Mouse (Mus musculus) forebrain, embryonic 11.5 days (tissue): Measurements from ENCODE around the gene Nhej1. TPM values are rescaled to one million over a fixed set of nuclear protein-coding genes. Genes with fewer than 3 reads are reported as not detected.

Source experiments
- ATAC-seq: fragments of 200-750 bp; cut with Nextera tagmentation; replicated peaks from 2 replicates; pipeline ENCODE4 v1.8.0; 2017; ENCODE audit warnings: moderate TSS enrichment; ENCODE audit not compliant: low FRiP score
- DNase-seq: peaks from one replicate; pipeline ENCODE4 v3.0.0-alpha.2; 2017; ENCODE audit warnings: low spot score
- H3K27ac ChIP-seq: fragments of 300-500 bp; sonication (generic); 2 replicates; pipeline ENCODE4 v1.5.1; 2014; ENCODE audit warnings: low read depth, low read length
- H3K27me3 ChIP-seq: fragments of 300-500 bp; sonication (generic); 2 replicates; pipeline ENCODE4 v1.6.1; 2014; ENCODE audit warnings: mild to moderate bottlenecking, low read length, mixed read lengths; ENCODE audit not compliant: control insufficient read depth, insufficient read depth
- H3K36me3 ChIP-seq: fragments of 300-500 bp; sonication (generic); 2 replicates; pipeline ENCODE4 v1.6.1; 2014; ENCODE audit warnings: mild to moderate bottlenecking, low read length, moderate library complexity, mixed read lengths; ENCODE audit not compliant: control insufficient read depth, insufficient read depth
- H3K4me1 ChIP-seq: fragments of 300-500 bp; sonication (generic); replicated peaks from 2 replicates; pipeline ENCODE4 v1.6.1; 2014; ENCODE audit warnings: low read length, mixed read lengths; ENCODE audit not compliant: control insufficient read depth, insufficient read depth
- H3K4me2 ChIP-seq: fragments of 300-500 bp; sonication (generic); 2 replicates; pipeline ENCODE4 v1.6.1; 2014; ENCODE audit warnings: low read depth, mild to moderate bottlenecking, low read length, moderate library complexity, mixed read lengths; ENCODE audit not compliant: severe bottlenecking
- H3K4me3 ChIP-seq: fragments of 300-500 bp; sonication (generic); 2 replicates; pipeline ENCODE4 v1.5.1; 2014; ENCODE audit warnings: low read depth, low read length
- H3K9ac ChIP-seq: fragments of 300-500 bp; sonication (generic); 2 replicates; pipeline ENCODE4 v1.6.1; 2014; ENCODE audit warnings: low read length
- H3K9me3 ChIP-seq: fragments of 300-500 bp; sonication (generic); 2 replicates; pipeline ENCODE4 v1.6.1; 2016; ENCODE audit warnings: low read length, mixed read lengths; ENCODE audit not compliant: control insufficient read depth
- WGBS: fragments of 180-500 bp; shearing (Covaris S2); extraction: QIAGEN DNeasy Blood & Tissue Kit; methylation state at CpG from one replicate; pipeline ENCODE4 v1.1.7; 2014; 5-methylcytosine and 5-hydroxymethylcytosine counted together
- polyA plus RNA-seq: library from polyadenylated mRNA; unstranded; fragments of >200 nt; fragmentation: Nextera tagmentation; extraction: Ambion mirVana; gene quantifications from 2 replicates; pipeline ENCODE4 v1.2.1, GENCODE M21; 2014

The Nhej1 gene
- polyA plus RNA-seq, 1 experiment from 2014 or later, result 9.1 TPM

GRCm38 (mm10) chr1:75136730-75137129 lies 11.7 kb upstream of the Nhej1 start:
- H3K4me3 ChIP-seq, result no peak overlapping the region
- H3K9ac ChIP-seq, result no peak overlapping the region
- H3K27me3 ChIP-seq, result no peaks in the 10 kb centered on the region
- H3K9me3 ChIP-seq, result no peaks in the 10 kb centered on the region
- ATAC-seq (no peak), DNase-seq (peak; percentile 43)
- 0 out of 2 replicates have a peak, but pooled peaks cover 4% of the 10 kb centered on the region for H3K4me1 ChIP-seq
- H3K4me2 ChIP-seq, result no peak overlapping the region
- WGBS, result 78% methylated on average over 3 of the region's 3 CpGs
- no peaks in the 10 kb centered on the region; the same call in 1 of the 2 replicates for H3K36me3 ChIP-seq
- no peak overlapping the region for H3K27ac ChIP-seq

- H3K4me1 ChIP-seq, result 0 out of 2 replicates have a peak, but pooled peaks cover 3% of the 10 kb centered on the region
- H3K9me3 ChIP-seq, result no peaks in the 10 kb centered on the region
- no peak overlapping the region for H3K4me3 ChIP-seq
- ATAC-seq (no peak), DNase-seq (no peak)
- no peak overlapping the region for H3K9ac ChIP-seq
- no peak overlapping the region for H3K4me2 ChIP-seq
- no peaks in the 10 kb centered on the region; the same call in 1 of the 2 replicates for H3K36me3 ChIP-seq
- H3K27ac ChIP-seq, result no peak overlapping the region
- WGBS, result 88% methylated on average over 6 of the region's 6 CpGs
- no peaks in the 10 kb centered on the region for H3K27me3 ChIP-seq
These were observed 11.3 kb upstream of the Nhej1 start for GRCm38 (mm10) chr1:75136293-75136692.

- Histone ChIP-seq H3K9me3 (no peaks in the 10 kb centered on the region), H3K36me3 (no peaks in the 10 kb centered on the region; the same call in 1 of the 2 replicates), H3K27me3 (no peaks in the 10 kb centered on the region), H3K4me2 (no peak within 1 kb of the TSS), H3K27ac (no peak within 1 kb of the TSS), H3K4me3 (no peak within 1 kb of the TSS), H3K4me1 (no peaks in the 10 kb centered on the region), H3K9ac (no peak within 1 kb of the TSS)
- ATAC-seq, result no peak
- 67% methylated on average over 12 of the region's 12 CpGs for WGBS
- DNase-seq, result no peak
These were observed 8.6 kb upstream of the Nhej1 start, which contains the start of gene Slc23a3 for GRCm38 (mm10) chr1:75133421-75134207. Gene Slc23a3, minus strand, starts transcription at chr1:75133890.

- Histone ChIP-seq H3K27ac (no peak overlapping the region), H3K4me3 (no peak overlapping the region), H3K27me3 (no peaks in the 10 kb centered on the region), H3K9me3 (no peaks in the 10 kb centered on the region), H3K4me2 (no peak overlapping the region), H3K4me1 (no peaks in the 10 kb centered on the region), H3K36me3 (no peaks in the 10 kb centered on the region), H3K9ac (no peak overlapping the region)
- ATAC-seq (no peak), DNase-seq (no peak)
- 74% methylated on average over 3 of the region's 3 CpGs for WGBS
These were observed 3.6 kb upstream of the Nhej1 start for GRCm38 (mm10) chr1:75128641-75129040.

GRCm38 (mm10) chr1:75125418-75125817 lies 418 bp upstream of the Nhej1 start:
- H3K27me3 ChIP-seq, result no peaks in the 10 kb centered on the region
- H3K27ac ChIP-seq, result peak overlapping the region; percentile 91; the same call in 1 of the 2 replicates
- ATAC-seq (no peak; the same call in 1 of the 2 replicates), DNase-seq (no peak)
- 39% methylated on average over 5 of the region's 5 CpGs for WGBS
- no peaks in the 10 kb centered on the region for H3K9me3 ChIP-seq
- H3K4me3 ChIP-seq, result peak overlapping the region; percentile 57
- H3K9ac ChIP-seq, result peak overlapping the region; percentile 72
- peak overlapping the region; percentile 59 for H3K4me2 ChIP-seq
- H3K4me1 ChIP-seq, result no peaks in the 10 kb centered on the region
- no peaks in the 10 kb centered on the region for H3K36me3 ChIP-seq

- Histone ChIP-seq H3K9me3 (no peaks in the 10 kb centered on the region), H3K36me3 (no peaks in the 10 kb centered on the region), H3K4me2 (no peak overlapping the region), H3K4me3 (no peak overlapping the region), H3K9ac (no peak overlapping the region), H3K4me1 (no peaks in the 10 kb centered on the region), H3K27ac (no peak overlapping the region), H3K27me3 (no peaks in the 10 kb centered on the region)
- ATAC-seq, result no peak
- WGBS, result 80% methylated on average over 3 of the region's 3 CpGs
- no peak for DNase-seq
These were observed 2.8 kb downstream of the Nhej1 start for GRCm38 (mm10) chr1:75122211-75122610.

GRCm38 (mm10) chr1:75052091-75052490 lies 72.9 kb downstream of the Nhej1 start:
- no peaks in the 10 kb centered on the region for H3K36me3 ChIP-seq
- no peaks in the 10 kb centered on the region for H3K9me3 ChIP-seq
- no peak overlapping the region for H3K4me2 ChIP-seq
- DNase-seq (no peak), ATAC-seq (no peak)
- no peaks in the 10 kb centered on the region for H3K27me3 ChIP-seq
- WGBS, result 39% methylated on average over 4 of the region's 4 CpGs
- H3K9ac ChIP-seq, result no peak overlapping the region
- no peak overlapping the region for H3K4me3 ChIP-seq
- no peaks in the 10 kb centered on the region for H3K4me1 ChIP-seq
- no peak overlapping the region for H3K27ac ChIP-seq

- Histone ChIP-seq H3K4me1 (no peaks in the 10 kb centered on the region), H3K9ac (no peak overlapping the region), H3K4me3 (no peak overlapping the region), H3K36me3 (no peaks in the 10 kb centered on the region), H3K27me3 (no peaks in the 10 kb centered on the region), H3K4me2 (no peak overlapping the region), H3K9me3 (no peaks in the 10 kb centered on the region), H3K27ac (no peak overlapping the region)
- WGBS, result 80% methylated on average over 7 of the region's 7 CpGs
- ATAC-seq (no peak), DNase-seq (no peak)
These were observed 73.6 kb downstream of the Nhej1 start for GRCm38 (mm10) chr1:75051428-75051827.

- H3K4me1 ChIP-seq, result no peaks in the 10 kb centered on the region
- ATAC-seq (no peak), DNase-seq (no peak)
- H3K9ac ChIP-seq, result no peak overlapping the region
- no peak overlapping the region for H3K27ac ChIP-seq
- 88% methylated on average over 2 of the region's 2 CpGs for WGBS
- no peaks in the 10 kb centered on the region for H3K9me3 ChIP-seq
- H3K27me3 ChIP-seq, result no peaks in the 10 kb centered on the region
- no peaks in the 10 kb centered on the region for H3K36me3 ChIP-seq
- no peak overlapping the region for H3K4me3 ChIP-seq
- no peak overlapping the region for H3K4me2 ChIP-seq
These were observed 76.4 kb downstream of the Nhej1 start for GRCm38 (mm10) chr1:75048571-75048970.
